Mouse (Mus musculus): Measurements from ENCODE around the gene Zfp652. TPM values are rescaled to one million over a fixed set of nuclear protein-coding genes. Genes with fewer than 3 reads are reported as not detected.

Zfp652 gene
- polyA plus RNA-seq, 1 experiment from 2014 or later = 28.4 TPM

- H3K4me3 ChIP-seq = no peak overlapping the region
- no peaks in the 10 kb centered on the region for H3K27me3 ChIP-seq (replicated peaks)
- no peak overlapping the region for H3K4me2 ChIP-seq
- H3K36me3 ChIP-seq (replicated peaks) = no peaks in the 10 kb centered on the region
- no peaks in the 10 kb centered on the region for H3K9me3 ChIP-seq
- H3K4me1 ChIP-seq = no peaks in the 10 kb centered on the region
- no peak overlapping the region for H3K9ac ChIP-seq
- no peak for ATAC-seq (replicated peaks)
- 85% methylated on average over 6 of the region's 6 CpGs for WGBS
- no peak overlapping the region for H3K27ac ChIP-seq
These were observed 24.0 kb upstream of the Zfp652 start for GRCm38 (mm10) chr11:95688515-95688914.

GRCm38 (mm10) chr11:95688981-95689380 lies 23.5 kb upstream of the Zfp652 start:
- H3K9me3 ChIP-seq = no peaks in the 10 kb centered on the region
- no peak for ATAC-seq (replicated peaks)
- WGBS = 79% methylated on average over 7 of the region's 7 CpGs
- no peak overlapping the region for H3K4me3 ChIP-seq
- H3K27ac ChIP-seq = no peak overlapping the region
- no peak overlapping the region for H3K9ac ChIP-seq
- H3K4me2 ChIP-seq = no peak overlapping the region
- H3K4me1 ChIP-seq = no peaks in the 10 kb centered on the region
- no peaks in the 10 kb centered on the region for H3K27me3 ChIP-seq (replicated peaks)
- no peaks in the 10 kb centered on the region for H3K36me3 ChIP-seq (replicated peaks)

GRCm38 (mm10) chr11:95689544-95689943 lies 22.9 kb upstream of the Zfp652 start:
- H3K9ac ChIP-seq = no peak overlapping the region
- 88% methylated on average over 3 of the region's 3 CpGs for whole genome bisulfite sequencing
- no peak overlapping the region for H3K4me2 ChIP-seq
- no peak for ATAC-seq (replicated peaks)
- H3K4me1 ChIP-seq = no peaks in the 10 kb centered on the region
- H3K27ac ChIP-seq = no peak overlapping the region
- no peaks in the 10 kb centered on the region for H3K9me3 ChIP-seq
- no peak overlapping the region for H3K4me3 ChIP-seq
- H3K27me3 ChIP-seq (replicated peaks) = no peaks in the 10 kb centered on the region
- H3K36me3 ChIP-seq (replicated peaks) = no peaks in the 10 kb centered on the region

- Histone ChIP-seq H3K27me3 (replicated peaks) (no peaks in the 10 kb centered on the region), H3K4me1 (no peaks in the 10 kb centered on the region), H3K4me2 (no peak overlapping the region), H3K27ac (no peak overlapping the region), H3K9ac (no peak overlapping the region), H3K4me3 (no peak overlapping the region), H3K9me3 (no peaks in the 10 kb centered on the region), H3K36me3 (replicated peaks) (no peaks in the 10 kb centered on the region)
- no peak for ATAC-seq (replicated peaks)
- WGBS = 81% methylated on average over 5 of the region's 5 CpGs
These were observed 13.9 kb upstream of the Zfp652 start for GRCm38 (mm10) chr11:95698541-95698940.

- Histone ChIP-seq H3K9ac (no peak overlapping the region), H3K9me3 (no peaks in the 10 kb centered on the region), H3K27ac (no peak overlapping the region), H3K36me3 (replicated peaks) (no peaks in the 10 kb centered on the region), H3K27me3 (replicated peaks) (no peaks in the 10 kb centered on the region), H3K4me1 (no peaks in the 10 kb centered on the region), H3K4me3 (no peak overlapping the region), H3K4me2 (no peak overlapping the region)
- WGBS = 92% methylated on average over 13 of the region's 13 CpGs
- no peak for ATAC-seq (replicated peaks)
These were observed 11.4 kb upstream of the Zfp652 start for GRCm38 (mm10) chr11:95700778-95701739.

- Histone ChIP-seq H3K4me2 (no peak overlapping the region), H3K36me3 (replicated peaks) (no peaks in the 10 kb centered on the region), H3K4me1 (no peaks in the 10 kb centered on the region), H3K27ac (no peak overlapping the region), H3K27me3 (replicated peaks) (no peaks in the 10 kb centered on the region), H3K9me3 (no peaks in the 10 kb centered on the region), H3K4me3 (no peak overlapping the region), H3K9ac (no peak overlapping the region)
- WGBS = 92% methylated on average over 12 of the region's 12 CpGs
- ATAC-seq (replicated peaks) = no peak
These were observed 8.2 kb upstream of the Zfp652 start for GRCm38 (mm10) chr11:95704032-95704969.

GRCm38 (mm10) chr11:95704970-95705330 lies 7.5 kb upstream of the Zfp652 start:
- H3K9ac ChIP-seq = no peak overlapping the region
- no peak for ATAC-seq (replicated peaks)

GRCm38 (mm10) chr11:95709534-95710040 lies 2.9 kb upstream of the Zfp652 start:
- Histone ChIP-seq H3K4me3 (no peak overlapping the region), H3K27ac (no peak overlapping the region), H3K9me3 (no peaks in the 10 kb centered on the region), H3K27me3 (replicated peaks) (no peaks in the 10 kb centered on the region), H3K4me1 (peaks cover 11% of the 10 kb centered on the region), H3K9ac (no peak overlapping the region), H3K36me3 (replicated peaks) (no peaks in the 10 kb centered on the region), H3K4me2 (no peak overlapping the region)
- WGBS = 92% methylated on average over 6 of the region's 6 CpGs
- no peak for ATAC-seq (replicated peaks)

More at GRCm38 (mm10) chr11:95704970-95705330, 7.5 kb upstream of the Zfp652 start:
- Histone ChIP-seq H3K36me3 (replicated peaks) (no peaks in the 10 kb centered on the region), H3K27me3 (replicated peaks) (no peaks in the 10 kb centered on the region), H3K4me1 (no peaks in the 10 kb centered on the region), H3K9me3 (no peaks in the 10 kb centered on the region), H3K27ac (no peak overlapping the region), H3K4me3 (no peak overlapping the region), H3K4me2 (no peak overlapping the region)
- WGBS = 40% methylated on average over 4 of the region's 4 CpGs

- Histone ChIP-seq H3K27me3 (replicated peaks) (no peaks in the 10 kb centered on the region), H3K36me3 (replicated peaks) (no peaks in the 10 kb centered on the region), H3K4me2 (no peak overlapping the region), H3K4me1 (peaks cover 20% of the 10 kb centered on the region), H3K4me3 (no peak overlapping the region), H3K9ac (no peak overlapping the region), H3K27ac (no peak overlapping the region), H3K9me3 (no peaks in the 10 kb centered on the region)
- no peak for ATAC-seq (replicated peaks)
- 83% methylated on average over 7 of the region's 7 CpGs for WGBS
These were observed 2.0 kb upstream of the Zfp652 start for GRCm38 (mm10) chr11:95710478-95710877.

- Histone ChIP-seq H3K4me1 (peaks cover 34% of the 10 kb centered on the region), H3K27me3 (replicated peaks) (no peaks in the 10 kb centered on the region), H3K4me3 (peak overlapping the region; percentile 84), H3K9me3 (no peaks in the 10 kb centered on the region), H3K9ac (peak overlapping the region; percentile 80), H3K4me2 (peak overlapping the region; percentile 67), H3K36me3 (replicated peaks) (no peaks in the 10 kb centered on the region), H3K27ac (peak overlapping the region; percentile 95)
- 28% methylated on average over 12 of the region's 12 CpGs for WGBS
- ATAC-seq (replicated peaks) = peak; percentile 18
These were observed 349 bp upstream of the Zfp652 start for GRCm38 (mm10) chr11:95712085-95712562.

GRCm38 (mm10) chr11:95713225-95713810 lies 845 bp downstream of the Zfp652 start:
- peak overlapping the region; percentile 80 for H3K9ac ChIP-seq
- WGBS = under 1% methylated on average over 40 of the region's 49 CpGs
- peak overlapping the region; percentile 95 for H3K27ac ChIP-seq
- H3K27me3 ChIP-seq (replicated peaks) = no peaks in the 10 kb centered on the region
- H3K4me3 ChIP-seq = peak overlapping the region; percentile 84
- peak overlapping the region; percentile 67 for H3K4me2 ChIP-seq
- peak; percentile 69 for ATAC-seq (replicated peaks)
- no peaks in the 10 kb centered on the region for H3K9me3 ChIP-seq
- H3K4me1 ChIP-seq = peaks cover 34% of the 10 kb centered on the region
- no peaks in the 10 kb centered on the region for H3K36me3 ChIP-seq (replicated peaks)
